In the genomic region with DNA sequence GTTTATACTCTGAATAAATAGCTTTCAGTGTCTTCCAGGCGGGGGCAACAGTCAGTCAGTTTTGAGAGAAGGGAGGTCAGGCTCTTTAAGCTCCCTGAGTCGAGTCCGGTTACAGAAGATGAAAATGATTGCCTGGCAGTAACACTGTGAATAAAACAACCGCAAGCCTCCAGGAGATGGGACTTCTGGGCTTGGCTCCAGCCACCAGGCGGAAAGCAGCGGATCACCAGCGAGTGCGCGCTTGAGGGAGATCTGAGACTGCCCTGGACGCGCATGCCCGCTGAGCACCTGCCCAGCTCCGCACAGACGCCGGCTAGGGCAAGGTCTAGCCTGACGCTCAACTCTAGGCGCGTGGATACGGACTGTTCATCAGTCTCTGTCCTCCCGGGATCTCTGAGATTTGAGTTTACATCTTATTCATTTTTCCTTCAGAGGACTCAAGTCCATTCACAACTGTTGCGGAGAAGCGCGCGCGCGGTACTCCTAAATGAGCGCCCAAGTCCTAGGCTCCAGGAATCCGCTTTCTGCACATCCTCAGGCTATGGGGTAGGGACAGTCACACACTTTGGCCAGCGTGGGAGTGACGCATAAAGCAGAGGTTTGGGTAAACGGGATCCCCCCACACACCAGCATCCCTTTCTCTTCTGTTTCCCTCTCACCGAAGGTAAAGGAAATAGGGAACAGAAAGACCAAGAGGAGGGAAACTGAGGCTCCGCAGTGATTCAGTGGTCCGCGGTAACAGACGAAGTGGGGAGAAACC, we compare ENCODE assay signal across 9 mouse cellular contexts. TPM values are rescaled to one million over a fixed set of nuclear protein-coding genes. Genes with fewer than 3 reads are reported as not detected.
DNase-seq lines count a peak whose midpoint lies in the region; ATAC-seq lines count a peak whose summit lies in the region.
"Had no signal": no experiment of that assay in that cellular context is flagged by ENCODE, and none has a peak within 500 bp of the region (broad histone marks: within the 10 kb centered on the region; RNA-seq: fewer than 3 reads in every experiment).

No protein-coding gene starts in this region.

- H3K9ac ChIP-seq in lung, embryonic 15.5 days: no peak overlapping the region
- no peak overlapping the region for H3K9ac ChIP-seq in hindbrain, embryonic 11.5 days (ENCODE audit: low read depth, low read length)
- H3K9ac ChIP-seq in liver, embryonic 16.5 days (ENCODE audit: low read depth, low read length): no peak overlapping the region

- H3K27me3 ChIP-seq in lung, embryonic 15.5 days: peaks cover 100% of the 10 kb centered on the region
- H3K27me3 ChIP-seq in hindbrain, embryonic 11.5 days (ENCODE audit: control insufficient read depth, insufficient read depth, low read length): peaks cover 82% of the 10 kb centered on the region
- H3K27me3 ChIP-seq in liver, embryonic 16.5 days (ENCODE audit: control insufficient read depth, insufficient read depth, low read depth, low read length): peaks cover 84% of the 10 kb centered on the region

- peak overlapping the region; percentile 58 for H3K4me3 ChIP-seq in lung, embryonic 15.5 days
- H3K4me3 ChIP-seq in hindbrain, embryonic 11.5 days (ENCODE audit: low read depth, low read length): peak overlapping the region; percentile 47
- H3K4me3 ChIP-seq in liver, embryonic 16.5 days (ENCODE audit: low read depth, low read length): 0 out of 2 replicates have a peak overlapping the region, but pooled peaks have one; percentile 4

- peaks cover 29% of the 10 kb centered on the region for H3K4me1 ChIP-seq in lung, embryonic 15.5 days
- peaks cover 12% of the 10 kb centered on the region; the same call in 1 of the 2 replicates for H3K4me1 ChIP-seq in hindbrain, embryonic 11.5 days (replicated peaks; ENCODE audit: control insufficient read depth, insufficient read depth, low read length)
- H3K4me1 ChIP-seq in liver, embryonic 16.5 days (ENCODE audit: control insufficient read depth, low read depth, low read length): no peaks in the 10 kb centered on the region

- DNase-seq in lung, adult 18-20 months: no peak
- peak; percentile 82 for DNase-seq in embryo, embryonic 10 days (ENCODE audit: low spot score)
- DNase-seq in hindbrain, embryonic 11.5 days (ENCODE audit: low spot score): peak; percentile 76
- DNase-seq in B cell, adult 2 months: no peak
- no peak for DNase-seq in urinary bladder, postnatal 36 days (ENCODE audit: low spot score in 2 of 2)

- ATAC-seq in lung, embryonic 15.5 days (ENCODE audit: borderline replicate concordance, extremely low read depth, low FRiP score, low TSS enrichment): peak; percentile 60; the same call in 1 of the 2 replicates
- peak; percentile 67 for ATAC-seq in hindbrain, embryonic 11.5 days (ENCODE audit: low FRiP score)
- no peak for ATAC-seq in liver, embryonic 16.5 days (ENCODE audit: low read depth)
- no peak for ATAC-seq in erythroblast, adult 5-6 weeks (replicated peaks; ENCODE audit: low FRiP score, poor library complexity, severe bottlenecking)

- H3K4me2 ChIP-seq in lung, embryonic 15.5 days: peak overlapping the region; percentile 98
- H3K4me2 ChIP-seq in hindbrain, embryonic 11.5 days (replicated peaks; ENCODE audit: low read depth, low read length): peak overlapping the region; percentile 95
- H3K4me2 ChIP-seq in liver, embryonic 16.5 days (ENCODE audit: low read depth, low read length): no peak overlapping the region

- no peaks in the 10 kb centered on the region for H3K9me3 ChIP-seq in lung, embryonic 15.5 days
- H3K9me3 ChIP-seq in hindbrain, embryonic 11.5 days (ENCODE audit: control insufficient read depth, low read length): no peaks in the 10 kb centered on the region
- H3K9me3 ChIP-seq in liver, embryonic 16.5 days (replicated peaks; ENCODE audit: control insufficient read depth, low read length): no peaks in the 10 kb centered on the region

- H3K27ac ChIP-seq in lung, embryonic 15.5 days: no peak overlapping the region
- H3K27ac ChIP-seq in hindbrain, embryonic 11.5 days (ENCODE audit: low read depth, low read length): no peak overlapping the region
- H3K27ac ChIP-seq in liver, embryonic 16.5 days (ENCODE audit: low read length): no peak overlapping the region

- under 1% methylated on average over 36 of the region's 36 CpGs for WGBS in lung, embryonic 15.5 days
- under 1% methylated on average over 36 of the region's 36 CpGs for WGBS in hindbrain, embryonic 11.5 days
- WGBS in liver, embryonic 16.5 days (ENCODE audit: insufficient replicate concordance): 1% methylated on average over 36 of the region's 36 CpGs

- H3K36me3 ChIP-seq in lung, embryonic 15.5 days: no peaks in the 10 kb centered on the region
- no peaks in the 10 kb centered on the region for H3K36me3 ChIP-seq in hindbrain, embryonic 11.5 days (ENCODE audit: control insufficient read depth, insufficient read depth, low read length)
- H3K36me3 ChIP-seq in liver, embryonic 16.5 days (ENCODE audit: control insufficient read depth, insufficient read depth): no peaks in the 10 kb centered on the region

RNA-seq across cellular contexts. Expression of gene Pax3, which starts 19.0 kb away (rescaled TPM):
- polyA plus RNA-seq in lung, embryonic 15.5 days (2015; fragmentation: Nextera tagmentation; extraction: Ambion mirVana): 0.04 and 0.06 TPM in 2 replicates
- 48.3 and 49.2 TPM in 2 replicates for polyA plus RNA-seq in hindbrain, embryonic 11.5 days (2014; fragmentation: Nextera tagmentation; extraction: Ambion mirVana)
- not detected in 2 replicates for polyA plus RNA-seq in liver, embryonic 16.5 days (2015; fragmentation: Nextera tagmentation; extraction: Ambion mirVana)
- total RNA-seq in erythroblast, adult 5-6 weeks (2015; ENCODE audit: low replicate concordance): not detected in 2 replicates
- total RNA-seq in erythroblast, adult 5-6 weeks (2017; ENCODE audit: low replicate concordance): not detected in 2 replicates
- total RNA-seq: neutrophil, adult 5-6 weeks had no signal

Comparison
In these comparisons a context has a peak if more than half of its experiments do, and no peak if none do; other contexts are left out.
1. ATAC-seq: peak in lung, embryonic 15.5 days (single experiment) and hindbrain, embryonic 11.5 days (single experiment); none in liver, embryonic 16.5 days (single experiment) and erythroblast, adult 5-6 weeks (single experiment).
2. H3K4me3 ChIP-seq: peak in every context shown above with its lines; median percentile 58 in lung, embryonic 15.5 days; 47 in hindbrain, embryonic 11.5 days; 4 in liver, embryonic 16.5 days.
3. DNase-seq: peak in embryo, embryonic 10 days (single experiment) and hindbrain, embryonic 11.5 days (single experiment); none in lung, adult 18-20 months (0 of 2), B cell, adult 2 months (0 of 2) and urinary bladder, postnatal 36 days (0 of 2).
4. RNA of gene Pax3, which starts 19.0 kb away (polyA plus RNA-seq): 48.3 to 49.2 TPM in hindbrain, embryonic 11.5 days; 0.04 to 0.06 TPM in lung, embryonic 15.5 days and not detected in liver, embryonic 16.5 days; every median in the first group is over 10 times any median in the second.